Comparison of ENCODE assay signal across 9 mouse cellular contexts in the genomic region with DNA sequence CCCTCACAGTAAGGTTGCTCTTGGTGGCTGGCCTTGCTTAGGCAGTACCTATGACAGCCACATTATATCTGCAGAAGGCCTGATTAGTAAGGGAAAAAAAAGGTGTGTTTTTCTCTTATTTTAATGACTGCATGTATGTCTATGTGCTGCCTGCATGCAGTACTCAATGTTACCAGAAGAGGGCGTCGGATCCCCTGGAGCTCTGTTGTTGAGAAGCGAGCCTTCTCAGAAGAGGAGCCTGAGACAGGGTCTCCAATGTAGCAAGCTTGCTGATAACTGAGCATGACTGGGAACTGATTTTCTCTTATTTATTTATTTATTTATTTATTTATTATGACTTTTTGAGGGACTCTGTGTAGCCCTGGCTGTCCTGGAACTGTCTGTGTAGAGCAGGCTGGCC. TPM values are rescaled to one million over a fixed set of nuclear protein-coding genes. Genes with fewer than 3 reads are reported as not detected.
A peak's percentile ranks its signal among the peaks of the same experiment; 100 is the strongest.
DNase-seq lines count a peak whose midpoint lies in the region; ATAC-seq and TF ChIP-seq lines count a peak whose summit lies in the region.
"Had no signal": no experiment of that assay in that cellular context is flagged by ENCODE, and none has a peak within 500 bp of the region (broad histone marks: within the 10 kb centered on the region; RNA-seq: fewer than 3 reads in every experiment).

No protein-coding gene starts in this region.

- no peak for ATAC-seq in cerebellum, adult (ENCODE audit: insufficient number of reproducible peaks, low FRiP score, low TSS enrichment)
- ATAC-seq in inflammation-experienced regulatory T-cells, adult 6 months: no peak

- no peak overlapping the region for H3K4me3 ChIP-seq in bone marrow, adult 2 months (replicated peaks; ENCODE audit: control insufficient read depth, low read depth, low read length)
- H3K4me3 ChIP-seq: limb, embryonic 12.5 days had no signal

- TF ChIP-seq CTCF in bone marrow, adult 2 months (IDR thresholded peaks at IDR 0.05; ENCODE audit: control insufficient read depth, insufficient read depth, low read length): peak; percentile 47

- peak; percentile 30 to 31 for DNase-seq in cerebellum, postnatal 36 days
- peak; percentile 42 for DNase-seq in left cerebral cortex, postnatal 4 days
- no peak for DNase-seq in left cerebral cortex, postnatal 36 days (ENCODE audit: low spot score in 2 of 2)
- peak; percentile 50 for DNase-seq in lung, postnatal 10 days
- no peak for DNase-seq in frontal cortex, adult 2 months (ENCODE audit: extremely low spot score in 1 of 2, low spot score in 1 of 2)

- H3K4me1 ChIP-seq in bone marrow, adult 2 months (ENCODE audit: control insufficient read depth, insufficient read depth, low read length): no peaks in the 10 kb centered on the region
- H3K4me1 ChIP-seq: limb, embryonic 12.5 days had no signal

- H3K27ac ChIP-seq in bone marrow, adult 2 months (ENCODE audit: control insufficient read depth, insufficient read depth, low read depth, low read length, poor library complexity): no peak overlapping the region
- H3K27ac ChIP-seq: limb, embryonic 12.5 days had no signal

- no peak for TF ChIP-seq POLR2A in bone marrow, adult 2 months (IDR thresholded peaks at IDR 0.05; ENCODE audit: borderline replicate concordance, control insufficient read depth, low read depth, low read length)

- intact Hi-C loops in left cerebral cortex, postnatal 4 days (cut with DNase I): no loop called here
- intact Hi-C loops in left cerebral cortex, postnatal 36 days (cut with DNase I): no loop called here

- WGBS in bone marrow, adult 2 months: 30% methylated on average over 3 of the region's 3 CpGs

RNA-seq across cellular contexts. Expression of a gene that starts 7.3 kb away (rescaled TPM):
- total RNA-seq in left cerebral cortex, postnatal 4 days (2021): 10 to 100 TPM; 87.8 to 96.1 TPM
- total RNA-seq in left cerebral cortex, postnatal 36 days (2021): 100 to 1,000 TPM in 1 of 2 experiments, 10 to 100 TPM in 1; 79.6 to 103 TPM
- 7.0 and 7.1 TPM in 2 replicates for polyA plus RNA-seq in bone marrow, adult 2 months (2011; ENCODE audit: insufficient read depth, insufficient read length, low replicate concordance, missing spikeins)
- 71.8 and 77.4 TPM in 2 replicates for polyA plus RNA-seq in frontal cortex, adult 2 months (2012; rRNA removed)
- 10 to 100 TPM; 25.8 to 61.7 (median 43.9) TPM for polyA plus RNA-seq in inflammation-experienced regulatory T-cells, adult 6 months (2017; shearing (Covaris generic))

RNA-seq across cellular contexts. Expression of a gene that starts 36.7 kb away (rescaled TPM):
- total RNA-seq in left cerebral cortex, postnatal 4 days (2021): 10 to 100 TPM; 62.6 to 68.1 TPM
- total RNA-seq in left cerebral cortex, postnatal 36 days (2021): 10 to 100 TPM; 36.1 to 65.0 TPM
- polyA plus RNA-seq in bone marrow, adult 2 months (2011; ENCODE audit: insufficient read depth, insufficient read length, low replicate concordance, missing spikeins): 73.5 and 89.4 TPM in 2 replicates
- polyA plus RNA-seq in frontal cortex, adult 2 months (2012; rRNA removed): 101 and 114 TPM in 2 replicates
- polyA plus RNA-seq in inflammation-experienced regulatory T-cells, adult 6 months (2017; shearing (Covaris generic)): 100 to 1,000 TPM in 1 of 3 experiments, 10 to 100 TPM in 2; 61.1 to 117 (median 97.4) TPM

RNA-seq across cellular contexts. Expression of a gene that starts 36.8 kb away (rescaled TPM):
- total RNA-seq in left cerebral cortex, postnatal 4 days (2021): 1 to 10 TPM; 1.8 to 3.2 TPM
- 1 to 10 TPM; 1.7 TPM for total RNA-seq in left cerebral cortex, postnatal 36 days (2021)
- 0.82 TPM in 1 of 2 replicates, not detected in the other for polyA plus RNA-seq in bone marrow, adult 2 months (2011; ENCODE audit: insufficient read depth, insufficient read length, low replicate concordance, missing spikeins)
- polyA plus RNA-seq in frontal cortex, adult 2 months (2012; rRNA removed): 3.0 and 3.5 TPM in 2 replicates
- under 1 TPM in 2 of 3 experiments, not detected in 1; 0.51 to 0.98 TPM for polyA plus RNA-seq in inflammation-experienced regulatory T-cells, adult 6 months (2017; shearing (Covaris generic))

RNA-seq across cellular contexts. Expression of a gene that starts 40.5 kb away (rescaled TPM):
- total RNA-seq in left cerebral cortex, postnatal 4 days (2021): 1 to 10 TPM; 3.3 to 4.0 TPM
- total RNA-seq in left cerebral cortex, postnatal 36 days (2021): 1 to 10 TPM; 1.5 to 2.7 TPM
- 29.5 and 38.9 TPM in 2 replicates for polyA plus RNA-seq in bone marrow, adult 2 months (2011; ENCODE audit: insufficient read depth, insufficient read length, low replicate concordance, missing spikeins)
- polyA plus RNA-seq in frontal cortex, adult 2 months (2012; rRNA removed): 3.2 and 3.6 TPM in 2 replicates
- polyA plus RNA-seq in inflammation-experienced regulatory T-cells, adult 6 months (2017; shearing (Covaris generic)): 1 to 10 TPM; 1.6 to 9.8 (median 3.6) TPM

Comparison
In these comparisons a context has a peak if more than half of its experiments do, and no peak if none do; other contexts are left out.
1. DNase-seq: peak in cerebellum, postnatal 36 days (2 of 2), left cerebral cortex, postnatal 4 days (single experiment) and lung, postnatal 10 days (single experiment); none in left cerebral cortex, postnatal 36 days (0 of 2) and frontal cortex, adult 2 months (0 of 2).